Mouse (Mus musculus) embryonic fibroblast, embryonic 13.5 days (primary cell): ENCODE measurements around the gene Ppp1r26. TPM values are rescaled to one million over a fixed set of nuclear protein-coding genes. Genes with fewer than 3 reads are reported as not detected.

ENCODE experiments used
- H3K27ac ChIP-seq: 2 replicates; pipeline ENCODE4 v1.5.1; 2012; ENCODE audit warnings: low read length, control low read depth, inconsistent platforms; ENCODE audit not compliant: insufficient read depth
- H3K4me1 ChIP-seq: 2 replicates; pipeline ENCODE4 v1.6.1; 2011; ENCODE audit warnings: low read length; ENCODE audit not compliant: control insufficient read depth, insufficient read depth
- H3K4me3 ChIP-seq: 2 replicates; pipeline ENCODE4 v1.5.1; 2011; ENCODE audit warnings: mild to moderate bottlenecking, control low read depth, low read length; ENCODE audit not compliant: insufficient read depth
- CTCF ChIP-seq: IDR thresholded peaks from 2 replicates; pipeline ENCODE4 v1.5.1; 2011; ENCODE audit warnings: mild to moderate bottlenecking, control low read depth, low read length, moderate library complexity, borderline replicate concordance; ENCODE audit not compliant: insufficient read depth
- POLR2A ChIP-seq: IDR thresholded peaks from 2 replicates; pipeline ENCODE4 v1.6.1; 2011; ENCODE audit warnings: low read depth, mild to moderate bottlenecking, control low read depth, low read length, moderate library complexity
- polyA plus RNA-seq: library from polyadenylated mRNA; stranded (reverse); fragments of >200 nt; gene quantifications from 2 replicates; pipeline ENCODE4 v1.2.4, GENCODE M21; 2011; ENCODE audit warnings: low read depth; ENCODE audit not compliant: missing spikeins, insufficient read length

Ppp1r26 gene
- polyA plus RNA-seq, 1 experiment: 3.7 TPM

DNA sequence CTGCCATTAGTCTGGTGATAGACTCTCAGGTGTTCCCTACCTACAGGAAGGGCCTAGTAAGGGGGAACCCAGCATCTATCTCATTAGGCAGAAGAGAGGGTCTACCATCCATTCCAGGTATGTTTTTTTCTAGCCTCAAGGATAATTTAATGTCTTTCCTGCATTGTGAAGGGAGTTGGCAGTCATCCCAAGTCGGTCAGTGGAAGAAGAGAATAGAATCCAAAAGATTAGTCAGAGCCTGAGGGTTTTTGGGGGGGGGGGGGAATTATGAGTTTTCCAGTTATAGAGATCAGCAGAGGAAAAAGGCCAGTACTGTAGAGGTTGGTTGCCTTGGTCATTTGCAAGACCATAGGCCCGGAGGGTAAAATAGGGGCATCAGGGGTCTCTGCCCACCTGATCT is 47.9 kb downstream of the Ppp1r26 start:
- H3K4me3 ChIP-seq: no peak overlapping the region
- no peaks in the 10 kb centered on the region for H3K4me1 ChIP-seq
- H3K27ac ChIP-seq: no peak overlapping the region
- TF ChIP-seq POLR2A (no peak), CTCF (no peak)

DNA sequence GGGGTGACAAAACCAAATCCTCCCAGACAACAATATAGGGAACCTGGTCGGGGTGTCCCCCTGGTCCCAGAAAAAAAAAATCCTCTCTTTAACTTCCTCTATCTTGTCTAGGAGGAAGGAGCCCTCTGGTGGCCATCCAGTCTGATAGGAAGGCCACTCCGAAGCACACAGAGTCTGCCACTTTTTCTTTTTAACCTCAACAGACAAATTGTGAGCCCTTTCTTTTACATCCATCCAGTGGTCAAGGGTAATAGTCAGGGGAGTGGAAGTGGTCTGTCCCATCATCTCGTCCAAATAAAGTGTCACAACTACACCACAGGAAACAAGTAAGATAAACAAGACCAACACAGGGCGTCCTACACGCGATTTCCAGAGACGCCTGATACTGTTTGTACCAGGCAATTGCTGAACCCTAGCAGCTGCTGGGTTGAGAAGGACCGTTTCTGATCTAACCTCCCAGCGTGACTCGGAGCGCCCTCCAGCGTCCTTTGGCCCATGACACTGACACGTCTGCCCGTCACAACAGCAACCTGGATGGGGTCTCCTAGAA is 48.7 kb downstream of the Ppp1r26 start:
- H3K4me3 ChIP-seq: no peak overlapping the region
- TF ChIP-seq CTCF: no peak
- H3K27ac ChIP-seq: no peak overlapping the region
- H3K4me1 ChIP-seq: no peaks in the 10 kb centered on the region

DNA sequence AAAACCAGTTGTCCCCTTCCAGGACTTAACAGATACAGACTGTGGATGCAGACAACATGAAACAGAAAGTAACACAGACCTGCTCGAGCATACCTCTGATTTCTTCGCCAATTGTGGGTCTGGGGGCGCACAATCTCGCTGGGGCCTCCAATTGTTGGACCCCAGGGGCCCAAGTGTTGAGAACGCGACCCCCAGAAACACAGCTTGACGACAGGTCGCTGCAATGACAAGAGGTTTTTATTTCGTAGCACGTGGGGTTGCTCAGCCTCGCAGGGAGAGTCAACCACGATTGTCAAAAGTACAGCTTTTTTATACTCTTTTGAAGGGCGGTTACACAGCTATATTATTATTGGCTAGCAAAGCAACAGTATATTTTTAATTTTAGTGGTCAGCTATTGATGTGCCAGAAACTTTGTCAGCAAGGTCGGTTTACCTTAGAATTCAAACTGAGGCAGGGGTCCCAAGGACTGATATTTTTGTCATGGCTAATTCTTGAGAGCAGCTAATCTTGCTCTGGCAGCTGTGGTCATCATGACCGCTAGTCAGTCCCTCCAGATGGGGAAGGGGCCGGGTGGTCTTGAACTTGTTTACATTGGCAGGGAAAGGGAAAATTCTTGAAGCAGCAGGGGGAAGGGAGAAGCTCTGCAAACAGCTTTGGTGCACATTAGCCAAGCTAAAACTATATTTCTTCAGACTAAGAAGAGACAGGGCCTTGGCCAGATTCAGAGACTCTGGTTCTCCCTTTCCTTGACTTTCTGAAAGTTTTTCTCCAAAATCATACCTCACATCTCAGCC is 49.4 kb downstream of the Ppp1r26 start:
- no peak overlapping the region for H3K27ac ChIP-seq
- H3K4me3 ChIP-seq: no peak overlapping the region
- no peaks in the 10 kb centered on the region for H3K4me1 ChIP-seq
- TF ChIP-seq POLR2A: no peak
- TF ChIP-seq CTCF: no peak

DNA sequence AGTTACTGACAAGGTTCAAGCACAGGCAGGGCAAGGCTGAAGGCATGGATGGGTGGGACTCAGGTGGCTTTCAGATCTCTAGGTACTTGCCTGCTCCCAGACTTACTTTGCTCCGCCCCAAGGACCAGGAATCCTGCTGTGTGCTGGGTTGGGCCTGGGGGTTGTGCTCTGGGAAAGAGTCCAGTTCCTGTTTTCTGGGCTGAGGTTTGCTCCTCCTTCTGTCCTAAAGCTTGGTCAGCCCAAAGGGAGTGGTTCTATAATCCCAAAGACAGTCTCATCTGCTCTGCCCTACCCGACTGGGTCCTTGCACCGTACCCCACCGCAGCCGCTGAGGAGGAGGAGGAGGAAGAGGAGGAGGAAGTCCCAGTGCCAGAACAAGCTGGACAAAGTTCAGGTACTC is 50.1 kb downstream of the Ppp1r26 start, which contains the start of gene Gbgt1:
Gene Gbgt1, plus strand, starts transcription at position 221 of the 400 bp plus-strand sequence.
- no peak within 1 kb of the TSS for H3K4me3 ChIP-seq
- H3K27ac ChIP-seq: no peak within 1 kb of the TSS
- TF ChIP-seq CTCF: no peak
- H3K4me1 ChIP-seq: no peaks in the 10 kb centered on the region

DNA sequence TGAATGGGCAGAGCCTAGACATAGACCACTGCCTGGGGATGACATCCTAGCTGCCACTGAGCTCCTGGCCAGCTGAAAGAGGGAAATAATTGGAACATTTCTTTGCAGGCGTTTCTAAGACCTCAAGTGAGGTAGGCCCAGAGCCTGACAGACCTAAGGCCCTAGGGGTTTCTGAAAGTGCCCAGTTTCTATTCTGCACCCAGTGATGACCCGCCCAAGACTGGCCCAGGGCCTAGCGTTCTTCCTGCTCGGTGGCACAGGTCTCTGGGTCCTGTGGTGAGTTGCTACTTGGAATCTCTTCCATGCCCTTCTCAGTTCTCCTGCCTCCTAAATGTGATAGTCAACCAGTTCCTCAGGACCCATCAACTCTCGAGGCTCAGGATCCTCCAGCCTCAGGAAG is 51.0 kb downstream of the Ppp1r26 start:
- no peaks in the 10 kb centered on the region for H3K4me1 ChIP-seq
- no peak for TF ChIP-seq CTCF
- no peak for TF ChIP-seq POLR2A
- no peak overlapping the region for H3K27ac ChIP-seq
- H3K4me3 ChIP-seq: no peak overlapping the region

DNA sequence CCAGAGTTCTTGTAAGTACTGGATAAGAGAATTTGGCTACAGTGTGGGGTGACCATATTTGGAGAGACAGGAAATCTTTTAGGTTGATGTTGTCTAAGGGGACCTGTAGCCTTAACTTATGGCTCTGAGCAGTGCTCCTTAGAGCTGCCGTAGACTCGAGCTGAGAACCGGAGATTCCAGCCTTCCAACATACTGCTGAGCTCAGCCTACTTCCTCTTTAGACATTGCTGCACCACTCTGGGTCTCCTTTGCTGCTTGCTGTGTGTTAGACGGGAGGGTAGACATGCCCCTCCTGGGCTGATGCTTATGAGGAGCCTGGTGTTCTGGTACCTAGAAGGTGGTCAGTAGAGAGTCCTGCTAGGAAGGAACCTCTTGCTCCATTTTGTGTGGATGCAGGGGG is 51.8 kb downstream of the Ppp1r26 start:
- Histone ChIP-seq H3K27ac (no peak overlapping the region), H3K4me1 (no peaks in the 10 kb centered on the region), H3K4me3 (no peak overlapping the region)
- no peak for TF ChIP-seq CTCF
- no peak for TF ChIP-seq POLR2A

DNA sequence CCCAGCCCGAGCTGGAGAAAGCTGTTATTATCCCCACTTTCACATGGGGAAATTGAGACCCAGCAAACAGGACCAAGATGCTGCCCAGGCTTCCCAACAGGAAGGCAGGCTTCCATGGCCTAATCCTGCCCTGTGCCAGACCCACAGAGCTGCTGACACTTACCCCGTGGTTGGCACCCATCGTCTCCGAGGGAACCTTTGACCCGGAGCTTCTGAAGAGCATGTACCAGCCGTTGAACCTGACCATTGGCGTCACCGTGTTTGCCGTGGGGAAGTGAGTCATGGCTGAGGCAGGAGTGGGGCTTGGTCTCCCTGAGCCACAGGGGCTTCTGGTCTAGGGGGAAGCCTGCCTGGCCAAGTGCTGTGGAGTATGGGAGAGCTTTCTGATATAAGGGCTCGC is 56.4 kb downstream of the Ppp1r26 start:
- Histone ChIP-seq H3K4me1 (no peaks in the 10 kb centered on the region), H3K27ac (no peak overlapping the region), H3K4me3 (no peak overlapping the region)
- TF ChIP-seq CTCF: no peak
- no peak for TF ChIP-seq POLR2A

DNA sequence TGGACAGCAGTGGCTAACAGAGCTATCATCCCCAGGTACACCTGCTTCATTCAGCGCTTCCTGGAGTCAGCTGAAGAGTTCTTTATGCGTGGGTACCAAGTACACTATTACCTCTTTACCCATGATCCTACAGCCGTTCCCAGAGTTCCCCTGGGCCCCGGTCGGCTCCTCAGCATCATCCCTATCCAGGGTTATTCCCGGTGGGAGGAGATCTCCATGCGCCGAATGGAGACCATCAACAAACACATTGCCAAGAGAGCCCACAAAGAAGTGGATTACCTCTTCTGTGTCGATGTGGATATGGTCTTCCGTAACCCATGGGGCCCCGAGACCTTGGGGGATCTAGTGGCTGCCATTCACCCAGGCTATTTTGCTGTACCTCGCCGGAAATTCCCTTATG is 58.1 kb downstream of the Ppp1r26 start:
- no peak overlapping the region for H3K4me3 ChIP-seq
- no peak overlapping the region for H3K27ac ChIP-seq
- no peak for TF ChIP-seq POLR2A
- no peak for TF ChIP-seq CTCF
- H3K4me1 ChIP-seq: no peaks in the 10 kb centered on the region

Other genes starting within 250 kb of the Ppp1r26 start
- 6.6 and 6.8 TPM in 2 replicates for gene 1700007K13Rik, start 19.5 kb downstream of the Ppp1r26 start, polyA plus RNA-seq
- 33.1 and 37.4 TPM in 2 replicates for gene Mrps2, start 21.3 kb downstream of the Ppp1r26 start, polyA plus RNA-seq
- not detected in 2 replicates for gene Gbgt1, start 50.1 kb downstream of the Ppp1r26 start, polyA plus RNA-seq
- not detected in 2 replicates for gene Gm10134, start 59.3 kb downstream of the Ppp1r26 start, polyA plus RNA-seq
- gene Ralgds, start 66.3 kb downstream of the Ppp1r26 start, polyA plus RNA-seq: 26.5 and 36.9 TPM in 2 replicates
- not detected in 2 replicates for gene Cel, start 116.6 kb downstream of the Ppp1r26 start, polyA plus RNA-seq
- gene Gtf3c5, start 137.0 kb downstream of the Ppp1r26 start, polyA plus RNA-seq: 15.1 and 23.1 TPM in 2 replicates
- not detected in 2 replicates for gene Gfi1b, start 175.2 kb downstream of the Ppp1r26 start, polyA plus RNA-seq
- gene Tsc1, start 194.4 kb downstream of the Ppp1r26 start, polyA plus RNA-seq: 18.5 and 22.2 TPM in 2 replicates